Mouse (Mus musculus) ES-E14 (cell line): Measurements from ENCODE around the gene Rfxank.

Source experiments
- CHD2 ChIP-seq: IDR thresholded peaks from 2 replicates; pipeline ENCODE4 v1.6.1; 2014; ENCODE audit warnings: mild to moderate bottlenecking, low read depth, low read length, inconsistent platforms
- HCFC1 ChIP-seq: IDR thresholded peaks from 2 replicates; pipeline ENCODE4 v1.6.1; 2012; ENCODE audit warnings: low read length, inconsistent platforms, borderline replicate concordance; ENCODE audit not compliant: insufficient read depth
- MAFK ChIP-seq: IDR thresholded peaks from 2 replicates; pipeline ENCODE4 v1.6.1; 2014; ENCODE audit warnings: mild to moderate bottlenecking, low read depth, low read length, inconsistent platforms; ENCODE audit not compliant: insufficient read depth
- ZNF384 ChIP-seq: IDR thresholded peaks from 2 replicates; pipeline ENCODE4 v1.6.1; 2012; ENCODE audit warnings: low read depth, low read length, inconsistent platforms

DNA sequence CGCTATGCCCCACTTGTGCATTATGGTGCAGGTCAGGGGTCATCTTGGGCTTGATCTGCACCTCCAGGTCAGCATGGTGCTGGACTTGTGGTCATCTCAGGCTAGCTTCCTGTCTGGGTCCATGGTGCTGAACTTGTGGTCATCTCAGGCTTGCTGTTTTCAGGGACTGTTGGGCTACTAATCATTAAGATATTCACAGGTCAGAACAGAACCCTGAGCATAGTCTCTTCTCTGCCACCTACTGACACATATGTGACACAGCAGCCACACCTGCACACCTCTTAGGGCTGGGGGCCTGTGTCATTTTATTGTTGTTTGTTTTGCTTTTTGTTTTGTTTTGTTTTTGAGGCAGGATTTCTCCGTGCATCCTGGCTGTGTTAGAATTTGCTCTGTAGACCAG lies 16.1 kb downstream of the Rfxank start:
- TF ChIP-seq MAFK (no peak), HCFC1 (no peak), ZNF384 (no peak), CHD2 (no peak)
